Mouse (Mus musculus): ENCODE data around the gene Qrich2. TPM values are rescaled to one million over a fixed set of nuclear protein-coding genes. Genes with fewer than 3 reads are reported as not detected.

The Qrich2 gene
- polyA plus RNA-seq, 1 experiment from 2014 or later: 0.31 TPM

- Histone ChIP-seq H3K36me3 (ENCODE audit: control insufficient read depth, insufficient read depth, low read length) (no peaks in the 10 kb centered on the region), H3K27ac (ENCODE audit: low read depth, low read length) (no peak overlapping the region), H3K9ac (ENCODE audit: low read depth, low read length) (no peak overlapping the region), H3K4me3 (ENCODE audit: low read depth, low read length) (no peak overlapping the region), H3K9me3 (replicated peaks; ENCODE audit: control insufficient read depth, low read length) (no peaks in the 10 kb centered on the region), H3K27me3 (ENCODE audit: control insufficient read depth, insufficient read depth, low read length) (no peaks in the 10 kb centered on the region), H3K4me2 (no peak overlapping the region), H3K4me1 (ENCODE audit: control insufficient read depth, insufficient read depth, low read length) (no peaks in the 10 kb centered on the region)
- no peak for ATAC-seq (replicated peaks; ENCODE audit: insufficient number of reproducible peaks, low FRiP score, low TSS enrichment)
- 61% methylated on average over 5 of the region's 5 CpGs for WGBS (ENCODE audit: insufficient replicate concordance)
These were observed 39.5 kb upstream of the Qrich2 start for GRCm38 (mm10) chr11:116505573-116505972.

- WGBS (ENCODE audit: insufficient replicate concordance): 84% methylated on average over 17 of the region's 17 CpGs
- ATAC-seq (replicated peaks; ENCODE audit: insufficient number of reproducible peaks, low FRiP score, low TSS enrichment): no peak
- H3K9me3 ChIP-seq (replicated peaks; ENCODE audit: control insufficient read depth, low read length): no peaks in the 10 kb centered on the region
- H3K36me3 ChIP-seq (ENCODE audit: control insufficient read depth, insufficient read depth, low read length): no peaks in the 10 kb centered on the region
- H3K4me1 ChIP-seq (ENCODE audit: control insufficient read depth, insufficient read depth, low read length): no peaks in the 10 kb centered on the region
- H3K9ac ChIP-seq (ENCODE audit: low read depth, low read length): no peak overlapping the region
- H3K4me3 ChIP-seq (ENCODE audit: low read depth, low read length): no peak overlapping the region
- no peak overlapping the region for H3K27ac ChIP-seq (ENCODE audit: low read depth, low read length)
- no peaks in the 10 kb centered on the region for H3K27me3 ChIP-seq (ENCODE audit: control insufficient read depth, insufficient read depth, low read length)
- no peak overlapping the region for H3K4me2 ChIP-seq
These were observed 38.5 kb upstream of the Qrich2 start for GRCm38 (mm10) chr11:116504516-116504915.

- no peak for ATAC-seq (replicated peaks; ENCODE audit: insufficient number of reproducible peaks, low FRiP score, low TSS enrichment)
- WGBS (ENCODE audit: insufficient replicate concordance): 28% methylated on average over 7 of the region's 7 CpGs
- H3K4me3 ChIP-seq (ENCODE audit: low read depth, low read length): no peak overlapping the region
These were observed 35.1 kb upstream of the Qrich2 start for GRCm38 (mm10) chr11:116501005-116501746.

GRCm38 (mm10) chr11:116499018-116499417 lies 33.0 kb upstream of the Qrich2 start:
- H3K9ac ChIP-seq (ENCODE audit: low read depth, low read length): no peak overlapping the region
- 43% methylated on average over 6 of the region's 6 CpGs for WGBS (ENCODE audit: insufficient replicate concordance)
- peak overlapping the region; percentile 66 for H3K4me2 ChIP-seq
- H3K9me3 ChIP-seq (replicated peaks; ENCODE audit: control insufficient read depth, low read length): 0 out of 2 replicates have a peak, but pooled peaks cover 2% of the 10 kb centered on the region
- H3K27me3 ChIP-seq (ENCODE audit: control insufficient read depth, insufficient read depth, low read length): no peaks in the 10 kb centered on the region
- no peaks in the 10 kb centered on the region for H3K36me3 ChIP-seq (ENCODE audit: control insufficient read depth, insufficient read depth, low read length)
- no peak overlapping the region for H3K27ac ChIP-seq (ENCODE audit: low read depth, low read length)
- no peak overlapping the region for H3K4me3 ChIP-seq (ENCODE audit: low read depth, low read length)
- no peaks in the 10 kb centered on the region for H3K4me1 ChIP-seq (ENCODE audit: control insufficient read depth, insufficient read depth, low read length)
- no peak for ATAC-seq (replicated peaks; ENCODE audit: insufficient number of reproducible peaks, low FRiP score, low TSS enrichment)

More at GRCm38 (mm10) chr11:116501005-116501746, 35.1 kb upstream of the Qrich2 start:
- H3K4me1 ChIP-seq (ENCODE audit: control insufficient read depth, insufficient read depth, low read length): no peaks in the 10 kb centered on the region
- H3K36me3 ChIP-seq (ENCODE audit: control insufficient read depth, insufficient read depth, low read length): no peaks in the 10 kb centered on the region
- H3K27ac ChIP-seq (ENCODE audit: low read depth, low read length): no peak overlapping the region
- no peaks in the 10 kb centered on the region for H3K27me3 ChIP-seq (ENCODE audit: control insufficient read depth, insufficient read depth, low read length)
- H3K4me2 ChIP-seq: no peak overlapping the region
- H3K9me3 ChIP-seq (replicated peaks; ENCODE audit: control insufficient read depth, low read length): 0 out of 2 replicates have a peak, but pooled peaks cover 2% of the 10 kb centered on the region
- no peak overlapping the region for H3K9ac ChIP-seq (ENCODE audit: low read depth, low read length)

- 0 out of 2 replicates have a peak, but pooled peaks cover 2% of the 10 kb centered on the region for H3K9me3 ChIP-seq (replicated peaks; ENCODE audit: control insufficient read depth, low read length)
- ATAC-seq (replicated peaks; ENCODE audit: insufficient number of reproducible peaks, low FRiP score, low TSS enrichment): no peak
- WGBS (ENCODE audit: insufficient replicate concordance): 21% methylated on average over 34 of the region's 34 CpGs
- no peaks in the 10 kb centered on the region for H3K4me1 ChIP-seq (ENCODE audit: control insufficient read depth, insufficient read depth, low read length)
- peak overlapping the region; percentile 56; the same call in 1 of the 2 replicates for H3K9ac ChIP-seq (ENCODE audit: low read depth, low read length)
- no peaks in the 10 kb centered on the region for H3K36me3 ChIP-seq (ENCODE audit: control insufficient read depth, insufficient read depth, low read length)
- H3K4me2 ChIP-seq: peak overlapping the region; percentile 66
- no peak overlapping the region for H3K27ac ChIP-seq (ENCODE audit: low read depth, low read length)
- H3K27me3 ChIP-seq (ENCODE audit: control insufficient read depth, insufficient read depth, low read length): no peaks in the 10 kb centered on the region
- peak overlapping the region; percentile 36 for H3K4me3 ChIP-seq (ENCODE audit: low read depth, low read length)
These were observed 32.6 kb upstream of the Qrich2 start for GRCm38 (mm10) chr11:116498596-116498995.

- Histone ChIP-seq H3K27me3 (ENCODE audit: control insufficient read depth, insufficient read depth, low read length) (no peaks in the 10 kb centered on the region), H3K4me1 (ENCODE audit: control insufficient read depth, insufficient read depth, low read length) (no peaks in the 10 kb centered on the region), H3K36me3 (ENCODE audit: control insufficient read depth, insufficient read depth, low read length) (no peaks in the 10 kb centered on the region), H3K9ac (ENCODE audit: low read depth, low read length) (no peak overlapping the region), H3K4me2 (no peak overlapping the region), H3K9me3 (replicated peaks; ENCODE audit: control insufficient read depth, low read length) (0 out of 2 replicates have a peak, but pooled peaks cover 2% of the 10 kb centered on the region), H3K27ac (ENCODE audit: low read depth, low read length) (no peak overlapping the region), H3K4me3 (ENCODE audit: low read depth, low read length) (no peak overlapping the region)
- no peak for ATAC-seq (replicated peaks; ENCODE audit: insufficient number of reproducible peaks, low FRiP score, low TSS enrichment)
- WGBS (ENCODE audit: insufficient replicate concordance): 44% methylated on average over 4 of the region's 4 CpGs
These were observed 31.3 kb upstream of the Qrich2 start for GRCm38 (mm10) chr11:116497313-116497712.

GRCm38 (mm10) chr11:116494474-116495174 lies 28.6 kb upstream of the Qrich2 start:
- no peaks in the 10 kb centered on the region for H3K36me3 ChIP-seq (ENCODE audit: control insufficient read depth, insufficient read depth, low read length)
- no peak overlapping the region for H3K4me3 ChIP-seq (ENCODE audit: low read depth, low read length)
- H3K9ac ChIP-seq (ENCODE audit: low read depth, low read length): no peak overlapping the region
- WGBS (ENCODE audit: insufficient replicate concordance): 47% methylated on average over 13 of the region's 13 CpGs
- H3K27ac ChIP-seq (ENCODE audit: low read depth, low read length): peak overlapping the region; percentile 59
- H3K4me1 ChIP-seq (ENCODE audit: control insufficient read depth, insufficient read depth, low read length): no peaks in the 10 kb centered on the region
- H3K27me3 ChIP-seq (ENCODE audit: control insufficient read depth, insufficient read depth, low read length): no peaks in the 10 kb centered on the region
- 0 out of 2 replicates have a peak, but pooled peaks cover 2% of the 10 kb centered on the region for H3K9me3 ChIP-seq (replicated peaks; ENCODE audit: control insufficient read depth, low read length)
- no peak for ATAC-seq (replicated peaks; ENCODE audit: insufficient number of reproducible peaks, low FRiP score, low TSS enrichment)
- H3K4me2 ChIP-seq: no peak overlapping the region

- Histone ChIP-seq H3K36me3 (ENCODE audit: control insufficient read depth, insufficient read depth, low read length) (no peaks in the 10 kb centered on the region), H3K4me3 (ENCODE audit: low read depth, low read length) (no peak within 1 kb of the TSS), H3K27me3 (ENCODE audit: control insufficient read depth, insufficient read depth, low read length) (no peaks in the 10 kb centered on the region), H3K4me2 (no peak within 1 kb of the TSS), H3K27ac (ENCODE audit: low read depth, low read length) (peak within 1 kb of the TSS; percentile 59), H3K4me1 (ENCODE audit: control insufficient read depth, insufficient read depth, low read length) (peaks cover 3% of the 10 kb centered on the region; the same call in 1 of the 2 replicates), H3K9me3 (replicated peaks; ENCODE audit: control insufficient read depth, low read length) (0 out of 2 replicates have a peak, but pooled peaks cover 2% of the 10 kb centered on the region), H3K9ac (ENCODE audit: low read depth, low read length) (no peak within 1 kb of the TSS)
- no peak for ATAC-seq (replicated peaks; ENCODE audit: insufficient number of reproducible peaks, low FRiP score, low TSS enrichment)
- WGBS (ENCODE audit: insufficient replicate concordance): 28% methylated on average over 4 of the region's 4 CpGs
These were observed 27.8 kb upstream of the Qrich2 start, which contains the start of gene Prpsap1 for GRCm38 (mm10) chr11:116493795-116494252. Gene Prpsap1 (minus strand): TSS chr11:116494202.

Measured in heart, embryonic 11.5 days (tissue).